9 mouse cellular contexts compared by ENCODE assay signal in genomic region chr19:59074381-59074780, GRCm38 (mm10). TPM values are rescaled to one million over a fixed set of nuclear protein-coding genes. Genes with fewer than 3 reads are reported as not detected.
DNase-seq lines count a peak whose midpoint lies in the region; ATAC-seq lines count a peak whose summit lies in the region.
"Had no signal": no experiment of that assay in that cellular context is flagged by ENCODE, and none has a peak within 500 bp of the region (broad histone marks: within the 10 kb centered on the region; RNA-seq: fewer than 3 reads in every experiment).

No protein-coding gene starts in this region.

- WGBS in heart, embryonic 15.5 days = 64% methylated on average over 3 of the region's 3 CpGs
- WGBS in forebrain, embryonic 15.5 days = 66% methylated on average over 3 of the region's 3 CpGs

- H3K27me3 ChIP-seq in heart, embryonic 15.5 days = peaks cover 57% of the 10 kb centered on the region
- 0 out of 2 replicates have a peak, but pooled peaks cover 5% of the 10 kb centered on the region for H3K27me3 ChIP-seq in forebrain, embryonic 15.5 days

- peak overlapping the region; percentile 98 for H3K4me2 ChIP-seq in heart, embryonic 15.5 days
- peak overlapping the region; percentile 95 for H3K4me2 ChIP-seq in forebrain, embryonic 15.5 days (replicated peaks)

- H3K27ac ChIP-seq in heart, embryonic 15.5 days = no peak overlapping the region
- peak overlapping the region; percentile 81 for H3K27ac ChIP-seq in forebrain, embryonic 15.5 days (replicated peaks)

- H3K4me1 ChIP-seq in heart, embryonic 15.5 days (replicated peaks) = peaks cover 8% of the 10 kb centered on the region
- H3K4me1 ChIP-seq in forebrain, embryonic 15.5 days = peaks cover 42% of the 10 kb centered on the region

- ATAC-seq in heart, embryonic 15.5 days (replicated peaks; ENCODE audit: insufficient number of reproducible peaks, insufficient read depth, low FRiP score, low read depth) = no peak
- no peak for ATAC-seq in forebrain, embryonic 15.5 days (replicated peaks)
- ATAC-seq in megakaryocyte, adult 5-6 weeks (ENCODE audit: poor library complexity, severe bottlenecking) = peak; percentile 48

- H3K9me3 ChIP-seq in heart, embryonic 15.5 days (replicated peaks) = no peaks in the 10 kb centered on the region
- H3K9me3 ChIP-seq in forebrain, embryonic 15.5 days = no peaks in the 10 kb centered on the region

- H3K9ac ChIP-seq in heart, embryonic 15.5 days = no peak overlapping the region
- H3K9ac ChIP-seq in forebrain, embryonic 15.5 days (replicated peaks) = peak overlapping the region; percentile 76

- DNase-seq in heart, adult 8-10 months (ENCODE audit: low spot score) = no peak
- peak; percentile 8 for DNase-seq in R1 (ENCODE audit: low read depth, low spot score)
- DNase-seq in spleen, adult 18-20 months = no peak
- no peak for DNase-seq in cerebellum, adult 11 months
- no peak for DNase-seq in spleen, postnatal 36 days (ENCODE audit: low spot score in 2 of 2)
- DNase-seq: B cell, adult 2 months had no signal

- no peak overlapping the region for H3K4me3 ChIP-seq in heart, embryonic 15.5 days
- peak overlapping the region; percentile 64 for H3K4me3 ChIP-seq in forebrain, embryonic 15.5 days

- H3K36me3 ChIP-seq in heart, embryonic 15.5 days = no peaks in the 10 kb centered on the region
- no peaks in the 10 kb centered on the region for H3K36me3 ChIP-seq in forebrain, embryonic 15.5 days

RNA-seq across cellular contexts. Expression of gene Shtn1, which starts 1.5 kb away (rescaled TPM):
- polyA plus RNA-seq in heart, embryonic 15.5 days (2015; fragmentation: Nextera tagmentation; extraction: Ambion mirVana) = 1.00 and 1.5 TPM in 2 replicates
- 1 to 10 TPM; 2.1 to 3.4 (median 2.6) TPM for total RNA-seq in heart, adult 8-10 months (2022)
- polyA plus RNA-seq in forebrain, embryonic 15.5 days (2015; fragmentation: Nextera tagmentation; extraction: Ambion mirVana) = 58.6 and 73.1 TPM in 2 replicates
- 5.9 and 6.4 TPM in 2 replicates for total RNA-seq in megakaryocyte, adult 5-6 weeks (2015)
- 6.9 and 8.1 TPM in 2 replicates for total RNA-seq in megakaryocyte, adult 5-6 weeks (2017)
